Mouse (Mus musculus): Measurements from ENCODE around the gene Arid4a.

The Arid4a gene

DNA sequence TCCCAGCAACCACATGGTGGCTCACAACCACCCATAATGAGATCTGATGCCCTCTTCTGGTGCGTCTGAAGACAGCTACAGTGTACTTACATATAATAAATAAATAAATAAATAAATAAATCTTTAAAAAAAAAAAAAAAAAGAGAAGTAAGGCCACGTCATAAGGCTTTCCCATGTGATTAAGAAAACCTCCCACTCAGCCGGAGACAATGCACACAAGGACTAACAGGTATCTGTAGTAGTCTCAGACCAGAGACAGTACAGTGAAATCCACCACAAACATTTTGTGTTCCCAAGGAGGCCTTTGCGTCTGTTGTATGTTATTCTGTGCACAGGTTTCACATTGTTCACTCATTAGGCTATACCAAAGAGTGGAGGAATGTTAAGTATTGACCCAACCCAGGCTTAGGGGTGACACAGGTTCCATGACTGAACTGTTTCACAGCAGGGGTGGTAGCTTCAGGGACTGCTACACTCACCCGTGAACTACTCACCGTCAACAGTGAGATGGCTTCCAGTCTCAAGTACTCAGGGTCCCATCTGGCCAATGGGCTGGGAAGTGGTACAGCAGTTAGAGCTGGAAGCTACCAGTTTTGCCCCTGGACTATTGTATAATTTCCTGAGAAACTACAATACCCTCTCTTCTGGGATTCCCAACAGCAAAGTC is 11.9 kb upstream of the Arid4a start:
- Histone ChIP-seq H3K27me3 (ENCODE audit: insufficient read depth, low read length) (no peaks in the 10 kb centered on the region), H3K36me3 (ENCODE audit: insufficient read depth, low read length) (peaks cover 77% of the 10 kb centered on the region), H3K9me3 (ENCODE audit: low read length) (no peaks in the 10 kb centered on the region), H3K4me1 (replicated peaks; ENCODE audit: low read depth, low read length) (peaks cover 42% of the 10 kb centered on the region), H3K4me3 (replicated peaks; ENCODE audit: low read length) (no peak overlapping the region)
- TF ChIP-seq CTCF (conservative IDR thresholded peaks at IDR 0.05; ENCODE audit: low read length) (no peak), NANOG (IDR thresholded peaks at IDR 0.05; ENCODE audit: borderline replicate concordance, low read length) (peak; percentile 59; the same call in 1 of the 2 replicates), POU5F1 (IDR thresholded peaks at IDR 0.05; ENCODE audit: borderline replicate concordance, low read length) (no peak)

DNA sequence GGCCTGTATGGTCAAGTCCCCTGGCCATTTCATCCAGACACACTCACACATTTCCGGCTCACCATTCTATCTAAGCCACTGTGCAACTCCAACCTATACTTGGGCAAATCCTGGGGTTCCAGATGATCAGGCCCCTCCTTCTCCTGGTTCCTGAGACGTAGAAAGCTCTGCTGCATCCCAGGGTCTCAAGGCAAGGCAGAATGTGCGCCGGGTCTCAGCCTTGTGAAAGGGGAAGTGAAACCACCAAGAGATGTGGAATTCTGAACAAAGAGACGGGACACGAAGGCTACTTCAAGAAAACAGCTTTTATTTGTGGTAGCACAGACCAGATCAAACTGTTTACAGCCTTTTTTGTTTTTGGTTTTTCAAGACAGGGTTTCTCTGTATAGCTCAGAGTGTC is 9.6 kb upstream of the Arid4a start:
- Histone ChIP-seq H3K4me1 (replicated peaks; ENCODE audit: low read depth, low read length) (peaks cover 41% of the 10 kb centered on the region), H3K27me3 (ENCODE audit: insufficient read depth, low read length) (no peaks in the 10 kb centered on the region), H3K4me3 (replicated peaks; ENCODE audit: low read length) (no peak overlapping the region), H3K9me3 (ENCODE audit: low read length) (no peaks in the 10 kb centered on the region), H3K36me3 (ENCODE audit: insufficient read depth, low read length) (peaks cover 86% of the 10 kb centered on the region)
- TF ChIP-seq NANOG (IDR thresholded peaks at IDR 0.05; ENCODE audit: borderline replicate concordance, low read length) (no peak), POU5F1 (IDR thresholded peaks at IDR 0.05; ENCODE audit: borderline replicate concordance, low read length) (no peak), CTCF (conservative IDR thresholded peaks at IDR 0.05; ENCODE audit: low read length) (no peak)

DNA sequence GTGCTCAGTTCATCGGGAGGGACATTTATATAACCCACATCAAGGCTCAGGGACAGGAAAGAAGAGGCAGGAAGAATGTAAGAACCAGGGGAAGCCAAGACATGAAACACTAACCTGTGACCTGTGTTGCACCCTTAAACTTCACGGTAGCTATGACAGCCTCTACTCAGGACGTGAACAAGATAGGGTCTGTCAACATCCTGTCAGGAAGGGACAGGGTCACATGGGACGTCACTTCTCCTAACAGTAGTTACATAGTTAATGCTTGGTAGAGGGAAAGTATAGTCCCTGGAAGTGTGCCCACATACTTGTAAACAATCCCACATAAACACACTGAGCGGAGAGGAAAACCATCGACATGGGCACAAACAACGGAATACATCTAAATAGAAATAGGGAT is 8.9 kb upstream of the Arid4a start:
- Histone ChIP-seq H3K36me3 (ENCODE audit: insufficient read depth, low read length) (peaks cover 90% of the 10 kb centered on the region), H3K4me3 (replicated peaks; ENCODE audit: low read length) (no peak overlapping the region), H3K9me3 (ENCODE audit: low read length) (no peaks in the 10 kb centered on the region), H3K4me1 (replicated peaks; ENCODE audit: low read depth, low read length) (peaks cover 44% of the 10 kb centered on the region), H3K27me3 (ENCODE audit: insufficient read depth, low read length) (no peaks in the 10 kb centered on the region)
- TF ChIP-seq POU5F1 (IDR thresholded peaks at IDR 0.05; ENCODE audit: borderline replicate concordance, low read length) (no peak), NANOG (IDR thresholded peaks at IDR 0.05; ENCODE audit: borderline replicate concordance, low read length) (no peak), CTCF (conservative IDR thresholded peaks at IDR 0.05; ENCODE audit: low read length) (no peak)

DNA sequence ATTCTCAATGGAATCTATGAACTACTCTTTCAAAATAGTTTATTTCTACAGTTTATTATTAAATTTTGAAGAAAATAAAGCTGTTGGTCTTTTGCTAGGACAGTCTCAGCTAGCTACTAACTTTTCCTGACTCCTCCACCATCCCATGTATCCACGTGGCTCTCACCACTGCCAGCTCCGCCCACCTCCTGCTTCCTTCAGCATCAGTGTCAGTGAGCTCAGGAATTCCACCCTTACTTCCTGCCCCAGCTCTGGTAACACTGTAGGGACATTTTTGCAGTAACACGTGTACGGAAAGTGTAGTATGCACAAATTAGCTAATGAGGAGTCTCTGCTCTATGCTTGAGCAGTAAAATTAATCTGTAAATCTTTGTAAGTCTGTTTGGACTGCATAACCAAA is 6.0 kb upstream of the Arid4a start:
- no peaks in the 10 kb centered on the region for H3K9me3 ChIP-seq (ENCODE audit: low read length)
- H3K4me1 ChIP-seq (replicated peaks; ENCODE audit: low read depth, low read length) = peaks cover 60% of the 10 kb centered on the region
- TF ChIP-seq POU5F1 (IDR thresholded peaks at IDR 0.05; ENCODE audit: borderline replicate concordance, low read length) (no peak), NANOG (IDR thresholded peaks at IDR 0.05; ENCODE audit: borderline replicate concordance, low read length) (no peak), CTCF (conservative IDR thresholded peaks at IDR 0.05; ENCODE audit: low read length) (no peak)
- H3K4me3 ChIP-seq (replicated peaks; ENCODE audit: low read length) = no peak overlapping the region
- H3K36me3 ChIP-seq (ENCODE audit: insufficient read depth, low read length) = peaks cover 89% of the 10 kb centered on the region
- no peaks in the 10 kb centered on the region for H3K27me3 ChIP-seq (ENCODE audit: insufficient read depth, low read length)

DNA sequence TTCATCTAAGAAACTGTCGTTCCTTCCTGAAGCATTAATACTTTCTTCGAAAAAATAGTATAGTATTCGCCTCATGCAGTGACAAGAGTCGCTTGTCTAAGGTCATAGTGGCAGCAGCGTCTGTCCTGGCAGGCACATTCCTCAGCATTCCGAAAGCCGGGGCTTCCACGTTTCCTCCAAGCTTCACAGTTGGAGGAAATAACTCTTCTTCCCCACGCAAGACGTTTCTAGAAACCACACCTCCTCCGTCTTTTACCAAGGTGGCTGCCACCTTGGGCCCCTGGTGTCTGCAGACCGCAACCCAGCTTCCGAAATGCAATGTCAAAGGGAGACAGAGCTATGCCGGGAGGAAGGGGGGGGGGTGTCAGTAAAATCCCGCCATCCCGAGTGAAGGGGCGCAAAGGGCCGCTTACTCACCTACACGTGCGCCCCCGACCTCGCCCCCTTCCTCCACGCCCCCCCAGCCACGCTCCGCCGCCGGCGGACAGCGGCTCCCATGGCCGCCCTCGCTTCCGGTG is 886 bp upstream of the Arid4a start:
- Histone ChIP-seq H3K4me3 (replicated peaks; ENCODE audit: low read length) (peak overlapping the region; percentile 95), H3K4me1 (replicated peaks; ENCODE audit: low read depth, low read length) (peaks cover 51% of the 10 kb centered on the region), H3K9me3 (ENCODE audit: low read length) (no peaks in the 10 kb centered on the region), H3K27me3 (ENCODE audit: insufficient read depth, low read length) (no peaks in the 10 kb centered on the region), H3K36me3 (ENCODE audit: insufficient read depth, low read length) (peaks cover 48% of the 10 kb centered on the region)
- TF ChIP-seq CTCF (conservative IDR thresholded peaks at IDR 0.05; ENCODE audit: low read length) = no peak
- TF ChIP-seq POU5F1 (IDR thresholded peaks at IDR 0.05; ENCODE audit: borderline replicate concordance, low read length) = no peak
- TF ChIP-seq NANOG (IDR thresholded peaks at IDR 0.05; ENCODE audit: borderline replicate concordance, low read length) = no peak

DNA sequence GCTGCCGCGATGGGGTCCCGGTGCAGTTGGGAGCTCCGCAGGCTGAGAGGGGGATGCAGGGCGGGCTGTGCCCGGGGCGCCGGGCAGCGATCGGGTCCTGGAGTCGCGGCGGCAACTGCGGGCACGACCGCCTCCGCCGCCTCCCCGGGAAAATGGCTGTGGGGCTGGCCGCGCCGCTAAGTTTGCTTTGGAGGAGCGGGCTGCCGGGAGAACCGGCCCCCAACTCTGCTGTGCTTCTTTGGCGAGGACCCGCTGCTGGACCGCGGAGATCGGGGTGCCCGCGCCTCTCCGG is 367 bp downstream of the Arid4a start:
- Histone ChIP-seq H3K4me3 (replicated peaks; ENCODE audit: low read length) (peak overlapping the region; percentile 99), H3K36me3 (ENCODE audit: insufficient read depth, low read length) (peaks cover 48% of the 10 kb centered on the region), H3K9me3 (ENCODE audit: low read length) (no peaks in the 10 kb centered on the region), H3K27me3 (ENCODE audit: insufficient read depth, low read length) (no peaks in the 10 kb centered on the region), H3K4me1 (replicated peaks; ENCODE audit: low read depth, low read length) (peaks cover 43% of the 10 kb centered on the region)
- TF ChIP-seq CTCF (conservative IDR thresholded peaks at IDR 0.05; ENCODE audit: low read length) (no peak), POU5F1 (IDR thresholded peaks at IDR 0.05; ENCODE audit: borderline replicate concordance, low read length) (no peak), NANOG (IDR thresholded peaks at IDR 0.05; ENCODE audit: borderline replicate concordance, low read length) (no peak)

DNA sequence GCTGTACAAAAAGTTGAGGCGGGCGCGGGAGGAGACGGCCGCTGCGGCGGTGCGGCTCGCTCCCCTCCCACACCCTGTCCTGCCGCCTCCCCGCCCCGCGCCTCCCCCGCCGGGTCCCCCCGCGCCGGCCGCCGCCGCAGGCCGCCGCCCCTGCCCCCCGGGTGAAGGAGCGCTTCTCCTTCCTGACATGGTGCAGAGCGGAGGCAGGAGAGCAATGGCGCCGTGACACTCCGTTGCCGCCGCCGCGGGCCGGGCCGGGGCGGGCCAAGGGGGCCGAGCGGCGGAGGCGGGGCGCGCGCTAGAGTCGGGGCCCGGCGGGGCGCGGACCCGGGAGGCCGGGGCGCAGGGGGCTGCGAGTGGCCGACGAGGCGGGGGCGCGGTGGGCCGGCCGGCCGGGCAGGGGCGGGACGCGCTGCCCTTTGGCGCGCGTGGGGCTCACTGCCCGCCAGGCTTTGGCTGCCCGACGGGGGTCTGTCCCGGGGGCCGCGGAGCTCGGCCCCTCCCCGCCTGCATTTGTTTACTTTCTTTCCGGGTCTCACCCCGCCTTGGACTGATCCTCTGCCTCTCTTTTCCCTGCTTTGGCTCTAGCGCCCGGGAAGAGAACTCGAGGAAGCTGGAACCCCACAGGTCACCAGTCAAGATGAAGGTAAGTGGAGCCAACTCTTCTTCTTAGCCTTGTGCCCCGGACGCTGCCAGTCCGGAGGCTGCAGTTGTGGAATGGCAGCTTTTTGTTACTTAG is 882 bp downstream of the Arid4a start:
- peaks cover 50% of the 10 kb centered on the region for H3K36me3 ChIP-seq (ENCODE audit: insufficient read depth, low read length)
- no peaks in the 10 kb centered on the region for H3K27me3 ChIP-seq (ENCODE audit: insufficient read depth, low read length)
- TF ChIP-seq NANOG (IDR thresholded peaks at IDR 0.05; ENCODE audit: borderline replicate concordance, low read length) (no peak), CTCF (conservative IDR thresholded peaks at IDR 0.05; ENCODE audit: low read length) (no peak), POU5F1 (IDR thresholded peaks at IDR 0.05; ENCODE audit: borderline replicate concordance, low read length) (no peak)
- peak overlapping the region; percentile 99 for H3K4me3 ChIP-seq (replicated peaks; ENCODE audit: low read length)
- no peaks in the 10 kb centered on the region for H3K9me3 ChIP-seq (ENCODE audit: low read length)
- peaks cover 42% of the 10 kb centered on the region for H3K4me1 ChIP-seq (replicated peaks; ENCODE audit: low read depth, low read length)

DNA sequence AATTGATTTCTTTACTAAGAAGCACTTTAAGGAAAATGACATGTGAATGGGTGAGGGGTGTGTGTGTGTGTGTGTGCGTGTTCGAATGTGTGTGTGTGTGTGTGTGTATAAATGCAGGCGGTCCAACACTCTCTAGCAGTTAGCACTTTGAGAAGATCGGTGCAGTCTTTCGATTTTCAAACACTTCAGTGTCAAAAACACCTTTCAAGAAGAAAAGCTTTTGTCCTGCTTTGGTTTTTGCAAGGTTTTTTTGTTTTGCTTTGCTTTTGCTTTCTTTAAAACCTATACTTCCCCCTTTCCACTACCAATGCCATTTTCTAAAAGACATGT is 1.4 kb downstream of the Arid4a start:
- H3K9me3 ChIP-seq (ENCODE audit: low read length) = no peaks in the 10 kb centered on the region
- peak overlapping the region; percentile 99 for H3K4me3 ChIP-seq (replicated peaks; ENCODE audit: low read length)
- no peaks in the 10 kb centered on the region for H3K27me3 ChIP-seq (ENCODE audit: insufficient read depth, low read length)
- peaks cover 50% of the 10 kb centered on the region for H3K36me3 ChIP-seq (ENCODE audit: insufficient read depth, low read length)
- peaks cover 37% of the 10 kb centered on the region for H3K4me1 ChIP-seq (replicated peaks; ENCODE audit: low read depth, low read length)
- TF ChIP-seq POU5F1 (IDR thresholded peaks at IDR 0.05; ENCODE audit: borderline replicate concordance, low read length) = no peak
- TF ChIP-seq CTCF (conservative IDR thresholded peaks at IDR 0.05; ENCODE audit: low read length) = no peak
- TF ChIP-seq NANOG (IDR thresholded peaks at IDR 0.05; ENCODE audit: borderline replicate concordance, low read length) = no peak

All from E14TG2a.4 (cell line).